Mouse (Mus musculus): ENCODE data around the gene Best2. TPM values are rescaled to one million over a fixed set of nuclear protein-coding genes. Genes with fewer than 3 reads are reported as not detected.

The Best2 gene
- polyA plus RNA-seq, 1 experiment, result 0.13 TPM

GRCm38 (mm10) chr8:85025098-85025932 lies 11.0 kb upstream of the Best2 start, which contains the start of gene Asna1:
TSS of gene Asna1 (minus strand) at chr8:85025281.
- TF ChIP-seq CTCF (IDR thresholded peaks at IDR 0.05; ENCODE audit: insufficient read depth, low read length) (no peak), POLR2A (IDR thresholded peaks at IDR 0.05; ENCODE audit: borderline replicate concordance, extremely low read depth, low read depth, low read length) (peak; percentile 73; the same call in 1 of the 2 replicates)
- peak within 1 kb of the TSS; percentile 95 for H3K4me3 ChIP-seq (replicated peaks; ENCODE audit: extremely low read depth, low read depth, low read length)
- H3K4me1 ChIP-seq (ENCODE audit: control insufficient read depth, insufficient read depth, low read length), result peaks cover 12% of the 10 kb centered on the region
- WGBS, result 2% methylated on average over 30 of the region's 30 CpGs
- DNase-seq, result peak; percentile 81

GRCm38 (mm10) chr8:85023846-85024245 lies 9.5 kb upstream of the Best2 start:
- WGBS, result 96% methylated on average over 3 of the region's 3 CpGs
- TF ChIP-seq POLR2A (IDR thresholded peaks at IDR 0.05; ENCODE audit: borderline replicate concordance, extremely low read depth, low read depth, low read length), result no peak
- no peak for TF ChIP-seq CTCF (IDR thresholded peaks at IDR 0.05; ENCODE audit: insufficient read depth, low read length)
- no peak overlapping the region for H3K4me3 ChIP-seq (replicated peaks; ENCODE audit: extremely low read depth, low read depth, low read length)

GRCm38 (mm10) chr8:85021514-85022055 lies 7.3 kb upstream of the Best2 start:
- Histone ChIP-seq H3K4me1 (ENCODE audit: control insufficient read depth, insufficient read depth, low read length) (no peaks in the 10 kb centered on the region; the same call in 1 of the 2 replicates), H3K4me3 (replicated peaks; ENCODE audit: extremely low read depth, low read depth, low read length) (no peak overlapping the region)
- no peak for DNase-seq
- TF ChIP-seq POLR2A (IDR thresholded peaks at IDR 0.05; ENCODE audit: borderline replicate concordance, extremely low read depth, low read depth, low read length) (no peak), CTCF (IDR thresholded peaks at IDR 0.05; ENCODE audit: insufficient read depth, low read length) (no peak)
- 86% methylated on average over 3 of the region's 3 CpGs for WGBS

More at GRCm38 (mm10) chr8:85023846-85024245, 9.5 kb upstream of the Best2 start:
- peaks cover 8% of the 10 kb centered on the region for H3K4me1 ChIP-seq (ENCODE audit: control insufficient read depth, insufficient read depth, low read length)
- no peak for DNase-seq

- no peak for TF ChIP-seq POLR2A (IDR thresholded peaks at IDR 0.05; ENCODE audit: borderline replicate concordance, extremely low read depth, low read depth, low read length)
- Histone ChIP-seq H3K4me1 (ENCODE audit: control insufficient read depth, insufficient read depth, low read length) (no peaks in the 10 kb centered on the region), H3K4me3 (replicated peaks; ENCODE audit: extremely low read depth, low read depth, low read length) (no peak overlapping the region)
- 48% methylated on average over 5 of the region's 5 CpGs for WGBS
- DNase-seq, result no peak
Observed at GRCm38 (mm10) chr8:85017209-85017608, 2.9 kb upstream of the Best2 start.

GRCm38 (mm10) chr8:85016724-85017123 lies 2.4 kb upstream of the Best2 start:
- 60% methylated on average over 10 of the region's 10 CpGs for whole genome bisulfite sequencing
- no peak for DNase-seq
- TF ChIP-seq CTCF (IDR thresholded peaks at IDR 0.05; ENCODE audit: insufficient read depth, low read length) (no peak), POLR2A (IDR thresholded peaks at IDR 0.05; ENCODE audit: borderline replicate concordance, extremely low read depth, low read depth, low read length) (no peak)

GRCm38 (mm10) chr8:85013230-85013840 lies 996 bp downstream of the Best2 start:
- DNase-seq, result peak; percentile 71
- Histone ChIP-seq H3K4me1 (ENCODE audit: control insufficient read depth, insufficient read depth, low read length) (no peaks in the 10 kb centered on the region), H3K4me3 (replicated peaks; ENCODE audit: extremely low read depth, low read depth, low read length) (peak overlapping the region; percentile 26)
- TF ChIP-seq CTCF (IDR thresholded peaks at IDR 0.05; ENCODE audit: insufficient read depth, low read length), result peak; percentile 63
- no peak for TF ChIP-seq POLR2A (IDR thresholded peaks at IDR 0.05; ENCODE audit: borderline replicate concordance, extremely low read depth, low read depth, low read length)
- WGBS, result 6% methylated on average over 26 of the region's 26 CpGs

More at GRCm38 (mm10) chr8:85016724-85017123, 2.4 kb upstream of the Best2 start:
- Histone ChIP-seq H3K4me3 (replicated peaks; ENCODE audit: extremely low read depth, low read depth, low read length) (no peak overlapping the region), H3K4me1 (ENCODE audit: control insufficient read depth, insufficient read depth, low read length) (no peaks in the 10 kb centered on the region)

GRCm38 (mm10) chr8:85011242-85011641 lies 3.1 kb downstream of the Best2 start:
- H3K4me1 ChIP-seq (ENCODE audit: control insufficient read depth, insufficient read depth, low read length), result no peaks in the 10 kb centered on the region
- H3K4me3 ChIP-seq (replicated peaks; ENCODE audit: extremely low read depth, low read depth, low read length), result no peak overlapping the region
- 11% methylated on average over 28 of the region's 28 CpGs for WGBS
- no peak for TF ChIP-seq POLR2A (IDR thresholded peaks at IDR 0.05; ENCODE audit: borderline replicate concordance, extremely low read depth, low read depth, low read length)
- no peak for TF ChIP-seq CTCF (IDR thresholded peaks at IDR 0.05; ENCODE audit: insufficient read depth, low read length)
- DNase-seq, result no peak

GRCm38 (mm10) chr8:85007686-85008085 lies 6.6 kb downstream of the Best2 start:
- DNase-seq, result peak; percentile 45
- WGBS, result 15% methylated on average over 25 of the region's 25 CpGs
- Histone ChIP-seq H3K4me1 (ENCODE audit: control insufficient read depth, insufficient read depth, low read length) (no peaks in the 10 kb centered on the region), H3K4me3 (replicated peaks; ENCODE audit: extremely low read depth, low read depth, low read length) (no peak overlapping the region)
- TF ChIP-seq POLR2A (IDR thresholded peaks at IDR 0.05; ENCODE audit: borderline replicate concordance, extremely low read depth, low read depth, low read length) (no peak), CTCF (IDR thresholded peaks at IDR 0.05; ENCODE audit: insufficient read depth, low read length) (no peak)

- TF ChIP-seq POLR2A (IDR thresholded peaks at IDR 0.05; ENCODE audit: borderline replicate concordance, extremely low read depth, low read depth, low read length) (no peak), CTCF (IDR thresholded peaks at IDR 0.05; ENCODE audit: insufficient read depth, low read length) (peak; percentile 83)
- peaks cover 2% of the 10 kb centered on the region; the same call in 1 of the 2 replicates for H3K4me1 ChIP-seq (ENCODE audit: control insufficient read depth, insufficient read depth, low read length)
- no peak overlapping the region for H3K4me3 ChIP-seq (replicated peaks; ENCODE audit: extremely low read depth, low read depth, low read length)
- WGBS, result 7% methylated on average over 19 of the region's 19 CpGs
- peak; percentile 88 for DNase-seq
Observed at GRCm38 (mm10) chr8:84997649-84998295, 16.6 kb downstream of the Best2 start.
